Mouse (Mus musculus) erythroblast, embryonic 14.5 days (primary cell): ENCODE measurements around the gene Gm8653.
"Not testable (repeated sequence)": the region's sequence is repeated elsewhere in the genome, so short reads cannot be mapped to it uniquely, and the experiment has no call there.

ENCODE experiments used
- GATA1 ChIP-seq: IDR thresholded peaks from 2 replicates; pipeline ENCODE4 v1.6.1; 2012; ENCODE audit warnings: low read length, inconsistent platforms, mixed read lengths
- TAL1 ChIP-seq: IDR thresholded peaks from 3 replicates; pipeline ENCODE4 v1.6.1; 2012; ENCODE audit warnings: low read length, inconsistent platforms, mixed read lengths

DNA sequence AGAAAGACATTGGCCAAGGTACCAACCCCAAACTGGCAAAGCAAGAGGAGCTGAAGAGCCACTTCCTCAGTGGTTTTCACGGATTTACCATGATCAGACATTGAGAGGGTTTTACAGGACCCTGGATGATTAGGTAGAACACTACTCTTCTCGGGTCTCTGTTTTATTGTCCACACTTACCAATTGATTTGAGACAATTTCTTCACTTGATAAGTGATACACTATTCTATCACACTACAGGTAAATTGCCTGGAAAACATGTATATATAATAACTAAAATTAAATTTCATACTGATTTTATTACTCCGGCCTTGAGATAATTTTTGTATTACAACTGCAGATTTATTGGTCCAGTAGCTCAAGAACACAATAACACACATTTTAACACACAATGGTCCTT lies 37.1 kb downstream of the Gm8653 start, which contains the start of gene Vmn1r142:
- TF ChIP-seq GATA1, TAL1: not testable (repeated sequence)
